Mouse (Mus musculus) embryo, embryonic 10.5 days (tissue): Measurements from ENCODE around the gene Wdr41.

Source experiments
- DNase-seq: peaks from one replicate; pipeline ENCODE4 v3.0.0-alpha.2; 2015; ENCODE audit warnings: low spot score

Wdr41 gene

DNA sequence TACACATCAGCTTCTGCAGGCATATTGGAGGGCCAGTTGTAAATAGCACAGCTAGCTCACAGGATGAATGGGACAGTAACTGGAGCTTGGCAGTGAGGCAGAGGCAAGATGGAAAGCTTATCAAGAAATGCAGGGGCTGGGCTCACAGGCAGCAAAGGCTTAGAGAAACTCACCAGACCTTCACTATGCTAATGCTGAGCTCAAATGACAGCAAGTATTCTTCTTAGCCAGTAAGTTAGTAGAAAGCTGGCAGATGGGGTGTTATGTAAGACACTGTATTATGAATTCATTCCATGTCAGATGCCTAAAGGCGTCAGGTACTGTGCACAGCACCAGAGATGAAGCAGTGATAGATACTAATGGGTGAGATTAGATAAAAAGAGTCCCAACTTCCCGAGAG, 58.6 kb downstream of the Wdr41 start:
- DNase-seq, result no peak

DNA sequence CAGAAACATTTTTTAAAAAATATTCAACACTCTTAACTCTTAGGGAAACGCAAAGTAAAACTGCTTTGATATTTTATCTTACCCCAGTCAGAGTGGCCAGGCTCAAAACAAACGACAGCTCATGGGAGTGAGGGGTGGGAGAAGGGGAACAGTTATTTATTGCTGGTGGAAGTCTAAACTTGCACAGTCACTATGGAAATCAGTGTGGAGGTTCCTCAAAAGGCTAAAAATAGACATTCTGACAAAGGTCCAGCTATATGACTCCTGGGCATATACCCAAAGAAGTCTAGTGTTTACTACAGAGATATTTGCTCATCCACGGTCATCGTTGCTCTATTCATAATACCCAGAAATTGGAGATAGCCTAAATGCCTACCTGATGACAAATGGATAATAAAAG, 62.1 kb downstream of the Wdr41 start:
- no peak for DNase-seq

DNA sequence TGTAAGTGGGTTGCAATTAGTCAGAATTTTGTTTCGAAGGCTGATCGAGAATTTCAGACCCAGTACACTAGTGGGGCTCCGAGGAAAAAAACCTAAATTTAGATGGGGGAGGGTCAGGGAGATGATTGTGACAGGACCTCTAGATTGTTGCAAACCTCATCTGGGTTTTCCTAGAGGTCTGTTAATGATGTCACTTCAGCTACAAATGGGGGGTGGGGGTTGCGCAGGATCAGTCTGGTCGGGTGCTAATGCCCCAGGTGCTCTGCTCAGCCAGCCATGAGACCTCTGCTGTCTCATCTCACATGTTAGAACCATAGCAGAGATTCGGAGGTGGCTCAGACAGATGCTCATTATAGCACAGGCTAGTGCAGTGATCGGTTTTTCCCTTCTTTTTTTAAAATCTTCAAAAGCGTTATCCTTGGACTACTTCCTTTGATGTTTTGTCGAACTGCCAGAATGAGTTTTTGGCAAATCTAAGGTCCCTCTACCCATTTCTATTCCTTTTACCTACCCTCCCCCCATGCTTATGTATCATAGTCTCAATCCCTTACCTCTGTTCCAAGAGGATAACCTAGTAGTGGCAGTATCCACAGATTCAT, 64.1 kb downstream of the Wdr41 start:
- no peak for DNase-seq

DNA sequence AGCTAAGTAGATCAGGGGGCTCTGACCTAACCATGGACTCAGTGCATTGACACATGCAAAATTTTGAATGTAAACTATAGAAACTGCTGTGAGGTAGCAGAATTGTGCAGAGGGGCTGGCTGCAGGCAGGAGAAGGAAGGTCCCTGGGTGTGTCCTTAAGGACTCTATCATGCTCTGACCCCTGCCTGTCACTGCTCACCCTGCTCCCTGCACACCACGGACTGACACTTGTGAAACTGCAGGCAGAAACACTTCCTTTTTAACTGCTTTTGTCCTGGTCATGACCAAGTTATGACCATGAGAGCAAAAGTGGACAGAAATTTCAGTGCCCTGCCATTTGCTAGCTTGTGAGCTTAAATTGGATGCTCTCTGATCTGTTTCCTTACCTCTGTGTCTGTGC, 68.0 kb downstream of the Wdr41 start:
- no peak for DNase-seq

DNA sequence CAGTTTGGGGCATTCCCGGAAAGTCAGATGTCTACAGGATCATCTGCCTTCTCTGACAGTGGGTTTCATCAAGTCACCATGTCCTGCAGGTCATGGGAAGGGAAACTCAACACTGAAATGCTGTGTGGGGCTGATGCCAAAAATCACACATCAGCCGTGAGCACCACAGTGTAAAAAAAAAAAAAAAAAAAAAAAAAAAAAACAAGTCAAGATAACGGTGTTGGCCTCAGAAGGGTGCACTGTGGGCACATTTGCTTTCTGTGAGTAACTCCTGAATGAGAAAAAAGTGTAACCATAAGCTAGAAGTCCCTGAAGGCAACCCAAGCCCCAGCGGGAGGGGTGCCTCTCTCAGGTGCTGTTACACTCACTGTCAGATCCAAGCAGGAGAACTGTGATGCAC, 74.3 kb downstream of the Wdr41 start:
- DNase-seq, result no peak

DNA sequence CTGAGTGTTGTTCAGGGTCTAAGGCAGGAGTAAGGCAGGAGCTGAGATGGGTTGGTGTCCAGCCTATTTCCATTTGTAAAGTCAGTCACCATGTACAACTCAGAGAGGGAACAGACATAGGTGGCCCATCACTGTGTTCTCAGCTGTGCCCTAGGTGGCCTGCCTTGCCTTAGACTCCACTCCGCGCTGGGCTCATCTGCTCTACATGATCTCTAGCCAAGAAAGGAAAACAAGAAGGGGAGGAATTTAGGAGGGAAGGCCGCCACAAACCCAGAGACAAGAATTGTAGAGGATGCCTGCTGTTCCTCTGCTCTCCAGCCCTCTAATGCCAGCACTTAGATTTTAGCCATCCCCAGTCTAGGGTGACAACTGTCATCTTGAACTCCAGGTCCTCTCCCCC, 76.3 kb downstream of the Wdr41 start:
- no peak for DNase-seq

DNA sequence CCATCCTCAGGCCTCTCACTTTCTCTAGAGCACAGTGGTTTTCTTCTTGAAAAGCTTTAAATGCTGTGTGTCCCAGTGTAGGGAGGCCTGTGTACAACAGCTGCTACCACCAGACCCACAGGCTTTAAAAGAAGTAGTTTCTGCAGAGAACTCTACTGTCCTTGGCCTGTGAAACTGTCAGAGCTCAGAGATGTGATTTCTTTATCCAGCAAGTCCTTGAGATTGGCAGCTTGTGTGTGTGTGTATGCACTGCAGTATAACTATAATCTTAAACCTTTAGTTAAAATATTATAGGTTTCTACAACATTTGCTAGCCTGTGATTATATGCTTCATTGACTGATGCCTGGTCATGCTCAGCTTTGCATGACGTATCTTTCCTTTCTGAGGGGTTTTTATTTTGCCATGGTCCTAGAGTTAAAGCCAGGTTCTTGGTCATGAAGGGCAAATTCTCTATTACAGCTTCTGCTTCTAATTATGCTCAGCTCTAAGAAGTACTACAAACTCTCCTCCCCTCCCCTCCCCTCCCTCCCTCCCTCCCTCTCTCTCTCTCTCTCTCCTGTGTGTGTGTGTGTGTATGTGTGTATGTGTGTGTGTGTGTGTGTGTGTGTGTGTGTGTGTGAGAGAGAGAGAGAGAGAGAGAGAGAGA, 79.7 kb downstream of the Wdr41 start:
- DNase-seq, result peak; percentile 18

DNA sequence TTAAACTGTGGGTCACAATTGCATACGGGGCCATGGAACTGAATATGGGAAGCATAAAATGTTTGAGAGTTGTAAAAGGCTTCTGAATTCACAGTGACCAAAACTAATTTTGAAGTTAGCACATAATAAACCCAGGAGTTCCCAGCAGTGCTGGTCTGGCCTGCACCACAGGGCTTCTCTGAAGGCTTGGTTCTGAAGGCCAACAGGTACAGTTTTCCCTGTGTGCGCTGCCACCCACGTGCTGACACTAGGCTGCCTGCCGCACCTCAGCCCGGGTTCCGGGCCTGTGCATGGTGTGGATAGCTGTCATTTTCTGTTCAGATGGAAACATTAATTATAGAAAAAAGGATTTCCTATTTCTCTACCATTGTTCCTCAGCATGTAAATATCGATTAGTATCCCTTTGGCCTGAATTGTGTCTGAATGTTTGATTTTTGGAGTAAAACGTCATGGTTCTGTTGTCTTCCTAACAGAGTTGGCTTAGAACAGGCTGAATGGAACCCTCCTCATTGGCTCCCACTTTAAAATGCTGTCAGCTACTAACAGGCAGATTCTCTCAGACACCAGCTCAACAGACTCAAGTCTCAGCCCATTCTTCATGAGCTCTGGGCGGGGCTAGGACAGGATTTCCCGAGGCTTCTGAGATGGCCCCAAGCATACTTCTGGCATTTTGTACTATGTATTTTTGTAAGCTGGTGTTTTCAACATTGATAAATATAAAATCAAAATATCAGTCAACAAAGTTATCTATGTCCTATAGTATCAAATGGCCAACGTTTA, 80.5 kb downstream of the Wdr41 start:
- DNase-seq, result no peak

DNA sequence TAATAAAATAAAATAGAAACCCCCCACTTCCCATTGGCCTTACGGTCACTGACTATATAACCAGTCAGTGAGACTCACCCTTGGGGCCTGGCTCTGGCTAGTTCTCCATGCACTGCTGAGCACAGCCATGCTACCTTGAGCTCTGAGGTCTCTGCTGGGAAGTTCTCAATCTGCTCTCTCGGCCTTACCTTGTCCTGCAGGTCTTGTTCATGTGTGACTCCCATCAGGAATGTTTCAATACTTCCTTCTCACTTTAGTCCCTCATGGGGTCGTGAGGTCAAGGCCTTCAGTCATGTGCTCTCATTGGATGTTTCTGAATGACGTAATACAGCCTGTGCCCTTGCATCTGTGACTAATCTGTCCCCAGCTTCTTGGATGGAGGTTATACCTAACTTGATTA, 82.7 kb downstream of the Wdr41 start:
- no peak for DNase-seq

DNA sequence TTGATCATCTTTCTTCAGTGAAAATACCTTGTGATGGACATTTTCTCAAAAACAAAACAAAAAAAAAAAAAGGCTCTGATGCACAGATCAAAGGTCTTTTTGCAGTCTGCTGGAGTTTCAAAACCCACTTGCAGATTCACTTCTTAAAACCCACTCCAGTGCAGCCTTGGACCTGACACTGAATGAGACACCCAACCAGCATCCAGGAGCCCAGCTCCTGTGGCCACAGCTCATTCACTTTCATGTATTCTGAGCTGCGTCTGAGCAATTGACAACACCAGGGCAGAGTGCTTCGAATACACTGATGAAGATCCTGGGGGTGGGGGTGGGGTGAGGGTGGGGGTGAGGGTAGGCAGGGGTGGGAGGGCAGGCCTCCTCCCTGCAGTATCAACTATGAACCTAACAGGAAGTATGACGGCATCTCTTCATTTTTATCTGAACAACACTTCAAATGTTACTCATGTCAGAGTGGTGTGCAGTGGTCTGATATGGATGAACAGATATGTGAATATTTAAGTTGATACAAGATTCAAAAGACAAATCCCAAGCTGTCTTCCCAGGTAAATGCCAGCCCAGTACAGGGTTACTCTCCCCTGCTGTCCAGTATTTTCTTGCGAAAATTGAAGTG, 87.4 kb downstream of the Wdr41 start:
- DNase-seq, result no peak

DNA sequence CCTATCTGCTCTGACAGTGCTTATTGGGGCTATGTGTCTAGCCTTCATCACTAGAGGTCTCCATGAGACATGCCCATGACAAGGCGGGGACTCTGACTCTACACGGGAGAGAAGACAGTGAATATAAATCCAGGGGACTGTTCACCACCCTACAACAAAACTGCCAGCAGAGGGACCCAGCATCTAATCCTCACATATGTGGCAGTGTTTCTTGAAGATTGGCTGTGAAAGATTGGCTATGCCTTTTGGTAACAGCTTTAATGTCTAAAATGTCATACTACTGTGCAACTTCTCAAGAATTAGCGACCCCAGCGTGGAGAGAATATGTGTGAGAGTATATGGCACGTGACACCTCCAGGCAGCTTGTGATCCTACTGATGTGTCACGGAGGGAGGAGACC, 91.7 kb downstream of the Wdr41 start:
- peak; percentile 45 for DNase-seq

DNA sequence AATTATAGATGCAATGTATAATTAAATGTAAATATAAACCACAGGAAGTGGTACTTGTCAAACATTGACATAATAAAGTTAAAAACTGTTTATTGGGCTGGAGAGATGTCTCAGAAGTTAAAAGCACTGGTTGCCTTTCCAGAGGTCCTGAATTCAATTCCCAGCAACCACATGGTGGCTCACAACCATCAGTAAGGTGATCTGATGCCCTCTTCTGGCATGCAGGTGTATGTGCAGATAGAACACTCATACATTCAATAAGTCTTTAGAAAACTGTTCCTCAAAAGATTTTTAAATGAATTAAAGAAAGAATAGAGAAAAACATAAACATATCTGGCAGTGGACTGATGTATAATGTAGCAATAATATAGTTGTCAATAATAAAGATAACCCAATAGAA, 94.1 kb downstream of the Wdr41 start:
- no peak for DNase-seq
